Mouse (Mus musculus) macrophage (primary cell): Measurements from ENCODE around the gene Gtpbp3. TPM values are rescaled to one million over a fixed set of nuclear protein-coding genes. Genes with fewer than 3 reads are reported as not detected.
"Not testable (repeated sequence)": the region's sequence is repeated elsewhere in the genome, so short reads cannot be mapped to it uniquely, and the experiment has no call there.

Experiments
- H3K27ac ChIP-seq: fragments of 350-480 bp; formaldehyde crosslinking; 2 replicates; pipeline ENCODE4 v1.9.0; 2021
- H3K36me3 ChIP-seq: fragments of 350-480 bp; formaldehyde crosslinking; 2 replicates; pipeline ENCODE4 v1.9.0; 2021; ENCODE audit errors: inconsistent target
- H3K4me3 ChIP-seq: fragments of 350-480 bp; formaldehyde crosslinking; 2 replicates; pipeline ENCODE4 v1.9.0; 2021; ENCODE audit errors: inconsistent target
- H3K79me2 ChIP-seq: fragments of 350-480 bp; formaldehyde crosslinking; 2 replicates; pipeline ENCODE4 v1.9.0; 2021; ENCODE audit errors: inconsistent target
- WGBS: methylation state at CpG from one replicate; pipeline ENCODE4 v1.1.7; 2026; ENCODE audit warnings: inconsistent platforms; ENCODE audit not compliant: missing documents; 5-methylcytosine and 5-hydroxymethylcytosine counted together
- polyA plus RNA-seq: library from polyadenylated mRNA; stranded (reverse); fragments of 250-400 nt; gene quantifications from 3 replicates; pipeline ENCODE4 v1.2.4, GENCODE M21; 2018; ENCODE audit warnings: inconsistent platforms

Gtpbp3 gene
- polyA plus RNA-seq, 1 experiment from 2014 or later: 4.0 TPM

- WGBS: 84% methylated on average over 21 of the region's 46 CpGs
- Histone ChIP-seq H3K4me3 (no peak within 1 kb of the TSS), H3K79me2 (no peaks in the 10 kb centered on the region), H3K36me3 (no peaks in the 10 kb centered on the region), H3K27ac (peak within 1 kb of the TSS; percentile 19)
Observed at GRCm38 (mm10) chr8:71525226-71526050, 37.5 kb downstream of the Gtpbp3 start, which contains the start of gene Ccdc194. Ccdc194 (minus strand) TSS chr8:71525711.

- H3K27ac ChIP-seq: peak overlapping the region; percentile 19
- H3K79me2 ChIP-seq: no peaks in the 10 kb centered on the region
- H3K36me3 ChIP-seq: no peaks in the 10 kb centered on the region
- WGBS: 49% methylated on average over 6 of the region's 6 CpGs
- H3K4me3 ChIP-seq: no peak overlapping the region
Observed at GRCm38 (mm10) chr8:71526272-71526671, 38.4 kb downstream of the Gtpbp3 start.

- Histone ChIP-seq H3K4me3 (no peak overlapping the region), H3K36me3 (no peaks in the 10 kb centered on the region), H3K27ac (peak overlapping the region; percentile 94), H3K79me2 (no peaks in the 10 kb centered on the region)
- 69% methylated on average over 3 of the region's 3 CpGs for WGBS
Observed at GRCm38 (mm10) chr8:71527162-71527870, 39.4 kb downstream of the Gtpbp3 start.

GRCm38 (mm10) chr8:71528362-71529073, 40.6 kb downstream of the Gtpbp3 start:
- Histone ChIP-seq H3K36me3 (no peaks in the 10 kb centered on the region), H3K79me2 (no peaks in the 10 kb centered on the region), H3K4me3 (no peak overlapping the region), H3K27ac (peak overlapping the region; percentile 94)
- WGBS: under 1% methylated on average over 11 of the region's 11 CpGs

- 65% methylated on average over 3 of the region's 12 CpGs for WGBS
- peaks cover 11% of the 10 kb centered on the region; the same call in 1 of the 2 replicates for H3K36me3 ChIP-seq
- 0 out of 2 replicates have a peak overlapping the region, but pooled peaks have one; percentile 12 for H3K27ac ChIP-seq
- H3K4me3 ChIP-seq: not testable (repeated sequence)
- H3K79me2 ChIP-seq: peaks cover 16% of the 10 kb centered on the region
Observed at GRCm38 (mm10) chr8:71530735-71531467, 43.0 kb downstream of the Gtpbp3 start.

GRCm38 (mm10) chr8:71534263-71534810, 46.4 kb downstream of the Gtpbp3 start:
- peaks cover 48% of the 10 kb centered on the region for H3K79me2 ChIP-seq
- no peak overlapping the region for H3K27ac ChIP-seq
- H3K36me3 ChIP-seq: peaks cover 11% of the 10 kb centered on the region; the same call in 1 of the 2 replicates
- H3K4me3 ChIP-seq: no peak overlapping the region
- WGBS: 70% methylated on average over 3 of the region's 3 CpGs

- Histone ChIP-seq H3K36me3 (peaks cover 11% of the 10 kb centered on the region; the same call in 1 of the 2 replicates), H3K4me3 (peak overlapping the region; percentile 91), H3K79me2 (peaks cover 51% of the 10 kb centered on the region), H3K27ac (peak overlapping the region; percentile 96)
- WGBS: 29% methylated on average over 5 of the region's 5 CpGs
Observed at GRCm38 (mm10) chr8:71535663-71536062, 47.8 kb downstream of the Gtpbp3 start.

GRCm38 (mm10) chr8:71537028-71537867, 49.3 kb downstream of the Gtpbp3 start, which contains the start of gene Bst2:
Bst2 (minus strand) TSS chr8:71537456.
- Histone ChIP-seq H3K36me3 (peaks cover 11% of the 10 kb centered on the region; the same call in 1 of the 2 replicates), H3K79me2 (peaks cover 51% of the 10 kb centered on the region), H3K27ac (peak within 1 kb of the TSS; percentile 96), H3K4me3 (peak within 1 kb of the TSS; percentile 91)
- WGBS: under 1% methylated on average over 37 of the region's 37 CpGs

DNA sequence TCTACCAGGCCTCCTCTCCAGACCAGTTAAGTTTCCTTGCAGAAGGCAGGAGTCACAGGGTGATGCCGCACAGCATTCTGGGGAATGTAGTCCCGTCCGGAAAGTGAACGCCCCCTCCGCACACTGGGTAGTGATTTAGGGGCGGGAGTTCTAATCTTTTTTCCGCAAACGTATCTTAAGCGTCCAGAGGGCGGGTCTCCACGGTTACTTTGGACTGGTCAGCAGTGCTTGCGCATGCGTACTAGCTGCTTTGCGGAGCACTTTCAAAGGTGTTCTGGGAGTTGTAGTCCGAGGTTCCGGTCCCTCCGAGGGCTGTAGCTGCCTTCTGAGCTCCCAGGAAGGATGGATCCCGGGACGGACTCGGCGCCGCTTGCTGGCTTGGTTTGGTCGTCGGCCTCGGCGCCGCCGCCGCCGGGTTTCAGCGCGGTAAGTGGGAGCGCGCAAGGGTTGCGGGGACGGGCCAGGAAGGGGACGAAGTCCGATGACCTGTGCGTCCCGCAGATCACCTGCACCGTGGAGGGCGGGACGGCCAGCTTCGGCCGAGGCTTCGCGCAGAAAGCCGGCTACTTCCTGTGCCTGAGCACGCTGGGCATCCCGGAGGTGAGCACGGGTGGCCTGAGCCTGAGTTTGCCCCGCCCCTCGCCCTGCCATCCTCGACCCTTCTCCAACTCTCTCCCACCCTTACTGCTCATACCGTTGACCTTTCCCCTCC, 54.9 kb downstream of the Gtpbp3 start, which contains the start of gene Mvb12a:
Gene Mvb12a (plus strand): TSS at position 291 of the 712 bp plus-strand sequence.
- 1% methylated on average over 51 of the region's 55 CpGs for WGBS
- H3K27ac ChIP-seq: peak within 1 kb of the TSS; percentile 65

GRCm38 (mm10) chr8:71543755-71544154, 55.9 kb downstream of the Gtpbp3 start:
- peak overlapping the region; percentile 78 for H3K4me3 ChIP-seq
- peaks cover 30% of the 10 kb centered on the region; the same call in 1 of the 2 replicates for H3K36me3 ChIP-seq
- peaks cover 36% of the 10 kb centered on the region for H3K79me2 ChIP-seq
- no peak overlapping the region for H3K27ac ChIP-seq
- 84% methylated on average over 8 of the region's 9 CpGs for WGBS

More for the DNA sequence above, 54.9 kb downstream of the Gtpbp3 start, which contains the start of gene Mvb12a:
- Histone ChIP-seq H3K4me3 (peak within 1 kb of the TSS; percentile 78), H3K36me3 (peaks cover 26% of the 10 kb centered on the region; the same call in 1 of the 2 replicates), H3K79me2 (peaks cover 45% of the 10 kb centered on the region)

- no peak overlapping the region for H3K27ac ChIP-seq
- H3K36me3 ChIP-seq: peaks cover 30% of the 10 kb centered on the region; the same call in 1 of the 2 replicates
- WGBS: 93% methylated on average over 11 of the region's 11 CpGs
- peaks cover 27% of the 10 kb centered on the region for H3K79me2 ChIP-seq
- H3K4me3 ChIP-seq: no peak overlapping the region
Observed at GRCm38 (mm10) chr8:71545053-71545452, 57.1 kb downstream of the Gtpbp3 start.

DNA sequence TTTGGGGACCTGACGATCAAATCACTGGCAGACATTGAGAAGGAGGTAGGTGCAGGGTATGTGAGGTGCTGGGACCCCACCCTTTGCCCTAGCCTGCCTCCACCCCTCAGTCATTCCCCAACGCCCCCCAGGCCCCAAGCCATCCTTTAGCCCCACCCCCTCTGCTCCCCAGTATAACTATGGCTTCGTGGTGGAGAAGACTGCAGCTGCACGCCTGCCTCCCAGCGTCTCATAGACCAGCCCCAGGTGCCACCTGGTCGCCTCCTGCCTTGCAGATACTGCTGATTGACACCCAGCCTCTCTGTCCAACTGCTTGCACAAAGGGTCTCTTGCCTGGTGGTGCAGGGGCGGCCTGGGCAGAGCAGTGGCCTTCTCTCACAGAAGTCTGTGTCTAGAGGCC, 59.7 kb downstream of the Gtpbp3 start:
- 88% methylated on average over 7 of the region's 7 CpGs for WGBS
- H3K4me3 ChIP-seq: no peak overlapping the region
- no peak overlapping the region for H3K27ac ChIP-seq
- H3K79me2 ChIP-seq: peaks cover 27% of the 10 kb centered on the region
- peaks cover 30% of the 10 kb centered on the region; the same call in 1 of the 2 replicates for H3K36me3 ChIP-seq
